Mouse (Mus musculus) testis, adult 2 months (tissue): Measurements from ENCODE around the gene Aamp. TPM values are rescaled to one million over a fixed set of nuclear protein-coding genes. Genes with fewer than 3 reads are reported as not detected.

Source experiments
- H3K27ac ChIP-seq: fragments of 200-500 bp; 2 replicates; pipeline ENCODE4 v1.5.1; 2012; ENCODE audit warnings: low read depth, low read length; ENCODE audit not compliant: control insufficient read depth, insufficient read depth
- H3K27me3 ChIP-seq: fragments of 200-500 bp; 2 replicates; pipeline ENCODE4 v1.6.1; 2012; ENCODE audit warnings: mild to moderate bottlenecking, low read length, moderate library complexity; ENCODE audit not compliant: control insufficient read depth, insufficient read depth
- H3K36me3 ChIP-seq: fragments of 200-500 bp; 2 replicates; pipeline ENCODE4 v1.6.1; 2012; ENCODE audit warnings: mild to moderate bottlenecking, low read length; ENCODE audit not compliant: control insufficient read depth, insufficient read depth
- H3K4me1 ChIP-seq: fragments of 200-500 bp; 2 replicates; pipeline ENCODE4 v1.6.1; 2012; ENCODE audit warnings: low read length; ENCODE audit not compliant: control insufficient read depth, insufficient read depth
- H3K4me3 ChIP-seq: fragments of 200-500 bp; 2 replicates; pipeline ENCODE4 v1.5.1; 2012; ENCODE audit warnings: low read depth, mild to moderate bottlenecking, low read length, moderate library complexity, mixed read lengths; ENCODE audit not compliant: control insufficient read depth
- CTCF ChIP-seq: fragments of 200-500 bp; IDR thresholded peaks from 2 replicates; pipeline ENCODE4 v1.5.1; 2012; ENCODE audit warnings: low read depth, mild to moderate bottlenecking, inconsistent platforms, low read length, moderate library complexity; ENCODE audit not compliant: control insufficient read depth, insufficient read depth, insufficient replicate concordance
- POLR2A ChIP-seq: fragments of 200-500 bp; IDR thresholded peaks from 2 replicates; pipeline ENCODE4 v1.6.1; 2012; ENCODE audit warnings: low read depth, mild to moderate bottlenecking, inconsistent platforms, low read length, moderate library complexity; ENCODE audit not compliant: control insufficient read depth
- polyA plus RNA-seq: library from polyadenylated mRNA; depleted of rRNA; stranded (reverse); fragments of >200 nt; gene quantifications from 2 replicates; pipeline ENCODE4 v1.2.3, GENCODE M21; 2012; rRNA removed

Gene Aamp
- polyA plus RNA-seq, 1 experiment: 1,552 TPM

DNA sequence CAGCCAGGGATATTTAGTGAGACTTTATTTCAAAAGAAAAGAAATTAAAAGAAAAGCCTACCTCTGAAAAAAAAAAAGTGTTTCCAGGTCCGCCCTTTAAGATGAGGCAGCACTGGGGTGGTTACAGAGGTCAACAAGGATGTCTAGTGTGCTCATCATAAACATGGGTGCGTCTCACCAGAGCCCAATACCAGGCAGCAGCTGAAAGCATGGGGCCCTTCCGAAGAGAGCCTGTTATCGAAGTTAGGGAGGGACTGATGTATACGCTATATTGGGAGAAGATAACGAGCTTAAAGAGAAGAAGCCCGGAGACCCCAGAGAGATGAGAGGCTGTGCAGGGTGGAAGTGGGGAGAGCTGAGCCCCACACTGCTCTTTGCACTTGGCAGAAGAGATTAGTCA, 45.4 kb downstream of the Aamp start:
- TF ChIP-seq CTCF (no peak), POLR2A (no peak)
- Histone ChIP-seq H3K27me3 (no peaks in the 10 kb centered on the region), H3K36me3 (no peaks in the 10 kb centered on the region), H3K27ac (no peak overlapping the region), H3K4me1 (peaks cover 12% of the 10 kb centered on the region), H3K4me3 (no peak overlapping the region)

GRCm38 (mm10) chr1:74238136-74238535, 46.4 kb downstream of the Aamp start:
- Histone ChIP-seq H3K27ac (no peak overlapping the region), H3K27me3 (no peaks in the 10 kb centered on the region), H3K4me1 (peaks cover 12% of the 10 kb centered on the region), H3K4me3 (peak overlapping the region; percentile 34; the same call in 1 of the 2 replicates), H3K36me3 (no peaks in the 10 kb centered on the region)
- TF ChIP-seq POLR2A (no peak), CTCF (no peak)

DNA sequence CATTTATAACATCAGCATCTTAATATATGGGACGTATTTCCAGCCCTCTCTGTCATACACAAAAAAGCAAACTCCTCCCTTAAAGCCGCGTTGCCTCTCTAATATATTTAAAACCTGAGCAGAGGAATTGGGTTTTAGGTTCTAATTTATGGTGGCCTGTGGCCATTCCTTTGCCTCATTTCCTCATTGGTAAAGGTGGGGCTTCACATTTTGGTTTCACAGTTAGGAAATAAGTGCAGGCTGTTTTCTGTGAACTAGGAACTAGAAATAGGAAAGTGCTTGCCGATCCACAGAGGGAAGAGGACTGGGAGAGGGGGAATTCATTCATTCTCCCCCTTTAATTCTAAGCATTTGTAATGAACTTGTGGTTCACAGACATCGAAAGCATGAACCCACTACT, 46.9 kb downstream of the Aamp start:
- H3K27ac ChIP-seq: no peak overlapping the region
- H3K4me3 ChIP-seq: peak overlapping the region; percentile 34; the same call in 1 of the 2 replicates
- no peaks in the 10 kb centered on the region for H3K36me3 ChIP-seq
- TF ChIP-seq POLR2A (no peak), CTCF (no peak)
- H3K4me1 ChIP-seq: peaks cover 12% of the 10 kb centered on the region
- H3K27me3 ChIP-seq: no peaks in the 10 kb centered on the region

DNA sequence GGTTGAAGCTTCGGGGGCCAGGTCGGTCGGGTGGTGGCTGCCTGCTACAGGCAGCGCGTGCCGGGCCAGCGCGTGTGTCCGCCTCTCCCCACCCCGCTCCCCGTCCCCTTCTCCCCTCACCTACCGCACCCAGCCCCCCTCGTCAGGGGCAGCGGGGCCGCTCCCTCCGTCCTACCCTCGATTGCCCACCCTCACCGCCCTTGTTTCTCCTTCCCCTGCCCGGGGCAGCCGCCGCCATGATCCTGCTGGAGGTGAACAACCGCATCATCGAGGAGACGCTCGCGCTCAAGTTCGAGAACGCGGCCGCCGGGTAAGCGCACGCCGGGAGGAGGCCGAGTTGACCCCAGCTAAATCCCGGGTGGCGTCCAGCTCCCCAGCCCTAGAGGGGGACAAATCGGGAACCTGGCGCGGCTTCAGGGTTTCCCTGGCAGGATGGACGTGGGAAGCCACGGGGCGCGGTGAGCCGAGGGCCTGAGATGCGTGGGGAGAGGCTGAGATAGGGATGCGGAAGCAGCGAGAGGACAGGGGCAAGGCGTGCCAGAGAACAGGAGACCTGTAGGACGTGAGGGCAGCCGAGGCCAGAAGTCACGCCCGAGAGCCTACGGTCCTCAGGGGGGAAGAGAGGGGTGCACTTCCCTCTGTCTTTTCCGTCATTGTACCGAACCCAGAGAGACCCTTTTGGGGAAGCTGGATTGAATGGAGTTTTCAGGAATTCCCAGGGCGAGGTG, 47.8 kb downstream of the Aamp start:
- H3K36me3 ChIP-seq: no peaks in the 10 kb centered on the region
- TF ChIP-seq POLR2A (no peak), CTCF (no peak)
- peak overlapping the region; percentile 86 for H3K27ac ChIP-seq
- H3K4me1 ChIP-seq: peaks cover 12% of the 10 kb centered on the region
- H3K27me3 ChIP-seq: no peaks in the 10 kb centered on the region
- peak overlapping the region; percentile 99 for H3K4me3 ChIP-seq

DNA sequence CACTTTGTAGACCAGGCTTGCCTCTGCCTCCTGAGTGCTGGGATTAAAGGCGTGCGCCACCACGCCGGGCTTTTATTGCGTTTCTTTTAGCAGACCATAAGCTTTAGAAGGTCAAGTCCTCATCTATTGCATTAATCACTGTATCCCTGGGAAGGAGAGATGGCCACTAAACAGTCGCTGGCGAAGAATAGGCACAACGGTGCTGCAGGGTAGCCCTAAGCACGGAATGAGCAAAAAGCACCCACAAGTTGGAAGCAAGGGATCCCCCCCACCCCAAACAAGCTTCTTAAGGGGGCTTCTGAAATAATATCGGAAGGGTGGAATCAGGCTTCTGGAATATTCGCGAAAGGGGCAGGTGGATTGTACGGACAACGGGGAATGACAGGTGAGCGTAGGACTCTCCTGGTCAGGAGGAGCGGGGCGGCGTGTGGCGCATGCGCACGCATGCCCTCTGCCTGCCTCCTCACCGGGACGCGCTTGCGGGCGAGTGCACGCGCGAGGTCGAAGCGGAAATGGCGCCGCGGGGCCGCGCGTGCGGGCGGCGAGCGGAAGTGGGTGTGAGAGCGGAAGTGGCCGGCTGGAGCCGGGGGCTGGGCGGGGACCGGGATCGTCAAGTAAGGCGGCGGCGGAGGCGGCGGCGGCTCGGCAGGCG, 48.5 kb downstream of the Aamp start, which contains the start of gene Arpc2:
Gene Arpc2 (plus strand): TSS at position 147 of the 652 bp plus-strand sequence.
- peak within 1 kb of the TSS; percentile 86 for H3K27ac ChIP-seq
- peak; percentile 98 for TF ChIP-seq POLR2A
- peak; percentile 28; the same call in 1 of the 2 replicates for TF ChIP-seq CTCF
- peaks cover 11% of the 10 kb centered on the region for H3K4me1 ChIP-seq
- H3K4me3 ChIP-seq: peak within 1 kb of the TSS; percentile 99
- no peaks in the 10 kb centered on the region for H3K27me3 ChIP-seq
- H3K36me3 ChIP-seq: no peaks in the 10 kb centered on the region

DNA sequence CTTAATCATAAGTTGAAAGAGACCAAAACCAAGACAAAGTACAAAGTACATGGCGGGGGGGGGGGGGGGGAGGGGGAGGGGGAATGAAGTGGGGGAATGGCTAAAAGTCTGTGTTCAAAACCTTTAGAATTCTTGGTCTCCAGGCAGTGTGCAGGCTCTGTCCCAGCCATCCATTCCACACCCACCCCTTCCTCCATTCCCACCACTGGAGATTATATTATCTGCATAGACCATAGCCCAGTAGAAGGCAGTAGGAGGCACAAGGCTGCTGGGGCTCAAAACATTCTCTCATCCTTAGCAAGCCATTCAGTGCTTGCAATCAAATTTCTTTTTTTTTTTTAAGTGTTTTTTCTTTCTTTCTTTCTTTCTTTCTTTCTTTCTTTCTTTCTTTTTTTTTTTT, 53.5 kb downstream of the Aamp start:
- TF ChIP-seq POLR2A (no peak), CTCF (no peak)
- no peak overlapping the region for H3K27ac ChIP-seq
- no peaks in the 10 kb centered on the region for H3K4me1 ChIP-seq
- H3K27me3 ChIP-seq: no peaks in the 10 kb centered on the region
- H3K4me3 ChIP-seq: no peak overlapping the region
- no peaks in the 10 kb centered on the region for H3K36me3 ChIP-seq

GRCm38 (mm10) chr1:74229942-74230341, 54.6 kb downstream of the Aamp start:
- H3K27me3 ChIP-seq: no peaks in the 10 kb centered on the region
- H3K4me1 ChIP-seq: no peaks in the 10 kb centered on the region
- no peak for TF ChIP-seq POLR2A
- H3K36me3 ChIP-seq: no peaks in the 10 kb centered on the region
- no peak overlapping the region for H3K4me3 ChIP-seq
- H3K27ac ChIP-seq: no peak overlapping the region

Other genes with a start within 250 kb of the Aamp start
- gene Tns1, start 160.3 kb downstream of the Aamp start, polyA plus RNA-seq: 422 and 427 TPM in 2 replicates
- gene Rufy4, start 159.2 kb downstream of the Aamp start, polyA plus RNA-seq: 0.40 and 0.42 TPM in 2 replicates
- gene Cxcr2, start 130.7 kb downstream of the Aamp start, polyA plus RNA-seq: not detected in 2 replicates
- gene Cxcr1, start 90.1 kb downstream of the Aamp start, polyA plus RNA-seq: not detected in 2 replicates
- 98.3 and 107 TPM in 2 replicates for gene Arpc2, start 48.7 kb downstream of the Aamp start, polyA plus RNA-seq
- gene Gpbar1, start 6.2 kb downstream of the Aamp start, polyA plus RNA-seq: 0.10 and 0.16 TPM in 2 replicates
- gene Pnkd, start 192 bp upstream of the Aamp start, polyA plus RNA-seq: 118 and 119 TPM in 2 replicates
- 6.3 TPM in 2 replicates for gene Tmbim1, start 20.9 kb upstream of the Aamp start, polyA plus RNA-seq
- gene Catip, start 77.4 kb upstream of the Aamp start, polyA plus RNA-seq: 22.0 and 25.9 TPM in 2 replicates
- gene Slc11a1, start 90.5 kb upstream of the Aamp start, polyA plus RNA-seq: 3.0 and 3.1 TPM in 2 replicates
- gene Ctdsp1, start 106.8 kb upstream of the Aamp start, polyA plus RNA-seq: 12.1 and 13.6 TPM in 2 replicates
- 0.09 and 0.22 TPM in 2 replicates for gene Vil1, start 124.6 kb upstream of the Aamp start, polyA plus RNA-seq
- 22.4 and 26.6 TPM in 2 replicates for gene Cnot9, start 221.3 kb upstream of the Aamp start, polyA plus RNA-seq